Mouse (Mus musculus) cortical plate, adult 2 months (tissue): ENCODE data around the gene Med13.

Source experiments
- CTCF ChIP-seq: fragments of 200-500 bp; IDR thresholded peaks from 2 replicates; pipeline ENCODE4 v1.5.1; 2011; ENCODE audit warnings: mild to moderate bottlenecking, control low read depth, low read length; ENCODE audit not compliant: insufficient read depth; ENCODE audit errors: extremely low read depth
- POLR2A ChIP-seq: fragments of 200-500 bp; IDR thresholded peaks from 2 replicates; pipeline ENCODE4 v1.6.1; 2011; ENCODE audit warnings: mild to moderate bottlenecking, low read length, control low read depth; ENCODE audit not compliant: insufficient read depth; ENCODE audit errors: extremely low read depth

GRCm38 (mm10) chr11:86404590-86404989 is 47.2 kb upstream of the Med13 start:
- TF ChIP-seq CTCF, result no peak
- TF ChIP-seq POLR2A, result no peak
